Mouse (Mus musculus) kidney, adult 11 months (tissue): ENCODE data around the gene Lysmd3.
"Not testable (repeated sequence)": the region's sequence is repeated elsewhere in the genome, so short reads cannot be mapped to it uniquely, and the experiment has no call there.

Experiments
- DNase-seq: peaks from one replicate; pipeline ENCODE4 v3.0.0; 2022

The Lysmd3 gene

DNA sequence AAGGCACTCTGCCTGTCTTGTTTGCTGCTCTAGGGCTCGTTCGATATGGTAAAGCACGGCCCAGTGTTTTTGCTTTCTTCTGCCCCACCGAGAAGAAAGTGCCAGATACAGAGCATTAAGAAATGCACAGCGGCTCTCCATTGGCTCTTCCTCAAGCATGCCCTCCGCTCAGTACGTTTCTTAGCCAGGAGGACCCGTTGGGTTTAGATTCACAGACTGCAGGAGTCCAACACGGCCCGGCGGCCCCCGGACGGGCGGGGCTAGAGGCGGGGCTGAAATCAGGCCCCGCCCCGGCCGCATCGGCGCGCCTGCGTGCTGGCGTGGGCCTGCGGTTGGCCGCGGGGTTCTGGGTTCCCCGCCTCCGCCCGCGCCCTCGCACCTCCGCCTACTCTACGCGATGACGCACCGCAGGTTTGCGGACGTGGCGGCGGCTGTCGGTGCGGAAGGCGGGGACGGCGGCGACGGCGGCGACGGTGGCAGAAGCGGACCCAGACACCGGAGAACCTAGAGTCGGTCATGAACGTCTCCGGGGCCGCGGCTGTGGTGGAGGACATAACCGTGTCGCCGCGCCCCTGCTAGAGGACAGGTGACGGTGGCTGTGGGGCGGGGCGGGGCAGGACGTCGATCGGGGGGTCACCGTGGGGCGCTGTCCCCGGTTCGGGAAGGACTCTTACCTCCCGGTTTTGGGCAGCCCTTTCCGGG, at the start of gene Lysmd3:
Gene Lysmd3, plus strand, starts transcription at position 313 of the 702 bp plus-strand sequence.
- peak; percentile 91 for DNase-seq

DNA sequence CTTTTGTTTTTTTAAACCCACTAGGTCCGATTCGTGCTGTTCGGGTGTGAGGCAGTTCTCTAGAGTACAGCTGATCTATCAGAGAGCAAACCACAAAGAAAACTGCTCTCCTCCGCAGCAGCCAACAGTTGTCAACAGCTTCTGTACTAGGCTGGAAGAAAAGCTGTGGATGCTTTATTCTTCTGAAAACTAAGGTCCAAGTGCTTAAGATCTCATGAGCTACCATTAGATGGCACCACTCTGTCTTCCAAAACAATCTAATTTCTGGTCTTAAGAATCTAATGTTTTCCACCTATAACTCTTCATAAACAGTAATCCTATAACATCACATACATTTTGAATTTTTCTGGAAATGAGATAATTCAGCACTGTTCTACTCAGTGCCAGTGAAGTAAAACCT, 47.1 kb upstream of the Lysmd3 start:
- DNase-seq: no peak

DNA sequence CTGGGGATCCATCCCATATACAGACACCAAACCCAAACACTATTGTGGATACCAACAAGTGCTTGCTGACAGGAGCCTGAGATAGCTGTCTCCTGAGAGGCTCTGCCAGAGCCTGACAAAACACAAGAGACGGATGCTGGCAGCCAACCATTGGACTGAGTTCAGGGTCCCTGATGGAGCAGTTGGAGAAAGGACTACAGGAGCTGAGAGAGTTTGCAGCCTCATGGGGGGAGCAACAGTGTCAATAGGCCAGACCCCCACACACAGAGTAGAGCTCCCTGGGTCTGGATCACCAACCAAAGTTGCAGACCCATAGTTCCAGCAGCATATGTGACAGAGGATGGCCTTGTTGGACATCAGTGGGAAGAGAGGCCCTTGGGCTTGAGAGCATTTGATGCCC, 29.6 kb upstream of the Lysmd3 start:
- not testable (repeated sequence) for DNase-seq

DNA sequence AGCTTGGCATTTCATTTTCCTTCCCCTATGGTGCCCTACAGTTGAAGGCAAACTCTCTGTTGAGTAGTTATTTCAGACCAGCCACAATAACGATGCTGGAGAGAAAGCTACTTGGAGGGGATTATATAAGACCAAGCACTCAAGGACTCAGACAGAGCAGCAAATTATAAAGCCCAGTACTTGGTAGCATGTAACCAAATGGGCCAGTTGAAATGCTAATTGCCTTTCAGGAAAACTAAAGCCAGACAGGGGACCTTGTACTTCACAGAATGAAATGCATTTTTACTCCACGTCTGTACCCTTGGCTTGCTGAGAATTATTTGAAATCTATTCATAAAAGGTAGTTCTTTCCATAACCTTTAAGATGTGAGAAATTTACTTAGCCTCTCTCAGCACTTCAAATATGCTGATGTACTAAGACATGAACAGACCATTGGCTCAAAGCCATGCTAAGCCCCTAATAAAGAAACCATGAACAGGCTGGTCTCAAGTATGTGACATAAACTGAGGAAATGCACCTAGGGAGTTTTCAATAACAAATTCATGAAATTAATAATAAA, 28.8 kb upstream of the Lysmd3 start:
- no peak for DNase-seq

DNA sequence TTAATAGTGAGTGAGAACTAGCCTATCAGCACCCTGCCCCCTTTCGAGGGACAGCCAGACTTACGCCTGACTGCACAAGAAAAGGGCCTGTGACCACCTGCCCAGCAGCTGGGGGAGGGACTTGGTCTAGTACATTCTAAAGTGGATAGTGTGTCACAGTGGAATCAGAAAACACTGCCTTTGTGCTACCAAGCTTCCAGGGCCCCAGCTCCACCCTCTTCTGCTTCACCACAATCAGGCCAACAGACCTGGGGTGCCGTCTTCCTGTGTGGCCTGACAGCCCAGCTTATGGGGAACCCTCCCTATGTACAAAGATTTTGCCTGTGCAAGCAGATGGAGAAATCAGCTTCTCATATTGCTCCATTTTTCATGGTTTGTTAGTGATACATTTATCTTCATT, 28.1 kb upstream of the Lysmd3 start:
- DNase-seq: no peak

DNA sequence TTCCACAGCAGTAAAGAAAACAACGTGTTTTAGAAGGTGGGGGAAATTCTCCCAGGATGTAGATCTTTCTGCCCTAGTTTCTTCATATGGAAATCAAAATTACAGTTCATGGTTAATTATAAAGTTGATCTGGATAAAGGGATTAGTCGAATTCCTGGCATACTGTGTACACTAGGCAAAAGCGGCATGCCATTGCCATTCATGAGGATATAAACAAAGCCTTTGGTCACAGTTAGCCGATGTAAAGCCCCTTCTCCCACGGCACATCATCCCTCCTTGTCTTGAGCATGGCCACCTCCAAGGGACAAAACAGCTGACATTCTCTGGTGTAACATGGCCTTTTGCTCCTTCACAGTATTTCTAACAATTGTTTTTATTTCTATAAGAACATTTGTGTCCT, 26.9 kb upstream of the Lysmd3 start:
- DNase-seq: no peak

DNA sequence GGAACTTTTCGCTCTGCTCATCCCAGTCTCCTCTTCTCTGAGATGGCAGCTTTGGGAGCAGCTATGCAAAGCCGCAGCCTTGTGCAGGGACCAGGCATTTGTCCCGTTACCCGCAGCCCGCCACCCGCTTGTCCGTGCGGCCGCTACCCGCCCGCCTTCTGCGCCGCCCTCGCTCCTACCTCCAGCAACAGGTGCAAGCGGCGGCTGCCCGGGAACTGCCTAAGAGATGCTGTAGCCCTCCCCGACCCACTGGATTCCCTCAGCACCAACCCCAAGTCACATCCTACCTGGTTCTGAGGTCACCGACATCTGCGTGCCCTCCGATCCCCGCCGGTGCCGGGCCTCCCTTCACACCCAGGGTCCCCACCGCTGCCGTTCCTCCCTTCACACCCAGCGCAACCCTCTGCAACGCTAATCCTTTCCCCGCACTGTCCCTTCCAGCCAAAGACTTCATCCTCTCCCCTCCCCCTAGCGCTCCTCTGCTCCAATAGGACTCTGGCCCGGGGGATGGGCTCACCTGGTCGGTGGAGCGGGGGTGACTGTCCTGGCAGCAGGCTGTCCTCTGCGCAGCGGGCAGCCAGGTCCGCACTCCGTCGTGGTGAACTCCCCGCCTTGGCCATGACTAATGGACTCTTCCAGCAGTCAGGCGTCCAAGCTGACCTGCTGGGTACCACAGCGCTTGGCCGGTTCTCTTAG, 24.6 kb upstream of the Lysmd3 start, which contains the start of gene Adgrv1:
Gene Adgrv1, minus strand, starts transcription at position 435 of the 696 bp plus-strand sequence.
- peak; percentile 83 for DNase-seq

DNA sequence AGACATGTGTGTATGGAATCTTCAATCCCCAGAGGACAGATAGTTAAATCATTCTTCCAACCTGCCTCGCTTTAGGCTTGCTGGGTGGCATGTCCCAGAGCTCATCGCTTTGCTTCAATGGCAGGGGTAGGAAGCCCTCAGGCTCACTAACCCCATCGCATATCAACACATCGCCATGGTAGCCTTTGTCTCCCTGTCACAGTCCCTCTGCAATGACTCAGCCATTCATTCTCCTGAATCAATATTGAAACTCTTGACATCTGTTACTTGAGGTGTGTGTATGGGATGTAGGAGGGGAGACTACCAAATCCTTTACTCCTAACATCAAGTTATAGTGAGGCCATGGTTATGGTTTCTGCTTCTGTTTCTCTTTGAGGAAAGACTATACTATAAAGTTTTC, 17.8 kb upstream of the Lysmd3 start:
- no peak for DNase-seq

DNA sequence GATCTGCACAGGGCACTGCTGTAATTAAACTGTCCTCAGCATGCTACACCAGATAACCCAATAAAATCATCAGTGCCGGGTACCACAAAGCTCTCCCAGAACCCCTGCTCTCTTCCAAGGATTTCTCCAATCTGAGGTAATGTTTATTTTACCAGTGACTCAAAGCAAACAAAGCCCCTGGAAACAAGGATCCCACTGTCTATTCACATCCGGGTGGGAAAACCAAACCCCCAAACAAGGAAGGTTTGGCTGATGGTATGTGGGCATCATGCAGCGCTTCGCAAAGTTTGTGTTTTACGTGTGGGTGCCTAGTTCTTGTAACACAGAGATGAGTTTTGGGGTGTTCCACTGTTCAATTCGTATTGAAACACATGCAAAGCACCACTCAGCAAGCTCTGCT, 16.6 kb upstream of the Lysmd3 start:
- no peak for DNase-seq

DNA sequence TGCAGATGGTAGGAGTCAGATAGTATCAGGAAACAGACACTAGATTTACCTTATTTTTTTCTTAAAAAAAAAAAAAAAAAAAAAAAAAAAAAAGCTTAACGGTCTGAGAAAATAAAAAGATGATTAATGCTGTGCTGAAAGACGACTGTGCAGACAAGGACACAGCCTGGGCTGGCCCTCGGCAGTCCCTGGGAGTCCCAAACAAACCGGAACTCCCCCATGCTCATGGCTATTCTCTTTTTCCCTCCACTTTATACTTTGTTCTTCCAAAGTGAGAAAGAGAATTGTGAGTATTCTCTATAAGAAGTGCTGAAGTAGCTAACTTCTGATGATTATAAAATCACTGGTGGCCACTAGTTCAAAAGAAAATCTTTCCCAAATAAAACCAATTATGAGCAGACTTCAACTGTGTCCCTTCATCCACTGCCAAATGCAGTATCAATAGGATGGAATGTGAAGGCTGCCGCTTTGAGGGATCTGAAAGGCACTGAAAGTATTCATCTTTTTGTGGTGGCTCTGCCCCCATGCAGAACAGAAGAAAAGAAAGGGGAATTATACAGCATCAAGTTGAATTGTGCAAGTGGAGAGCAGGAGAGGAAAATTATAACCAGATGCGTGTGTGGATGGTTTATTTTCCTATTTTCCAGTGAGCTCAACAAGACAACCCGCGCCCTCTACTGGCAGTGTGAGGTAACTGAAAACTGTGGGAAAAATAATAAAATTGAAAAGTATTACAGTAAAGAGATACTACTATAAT, 16.0 kb upstream of the Lysmd3 start:
- DNase-seq: no peak

DNA sequence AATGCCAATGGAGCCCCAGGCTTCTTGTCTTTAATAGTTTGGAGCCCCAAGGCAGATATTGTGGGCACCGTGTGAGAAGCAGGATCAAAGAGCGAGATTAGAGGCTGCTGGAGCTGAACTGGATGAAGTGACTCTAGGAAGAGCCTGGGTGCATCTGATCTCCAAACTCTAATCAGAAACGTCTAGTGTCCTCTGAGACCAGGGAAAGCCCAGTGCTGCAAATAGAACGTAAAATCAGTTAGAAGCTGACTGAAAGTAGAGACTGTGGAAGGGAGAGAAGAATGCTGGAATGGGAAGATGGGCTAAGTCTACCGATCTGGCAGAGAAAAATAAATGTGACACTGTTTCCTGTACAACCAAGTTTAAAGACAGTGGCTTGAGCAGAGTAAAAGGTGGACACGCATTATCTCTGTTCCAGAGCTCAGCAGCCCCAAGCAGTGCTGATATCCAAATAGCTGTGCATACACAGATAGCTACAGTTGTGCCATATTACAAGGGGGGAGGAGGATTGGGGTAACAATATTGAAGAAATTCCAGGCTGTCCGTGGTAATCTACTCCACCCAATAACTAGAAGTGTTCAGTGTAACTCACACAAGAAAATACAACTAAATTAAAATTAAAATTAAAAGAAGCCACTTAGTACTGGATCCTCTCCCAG, 14.8 kb upstream of the Lysmd3 start:
- DNase-seq: no peak

DNA sequence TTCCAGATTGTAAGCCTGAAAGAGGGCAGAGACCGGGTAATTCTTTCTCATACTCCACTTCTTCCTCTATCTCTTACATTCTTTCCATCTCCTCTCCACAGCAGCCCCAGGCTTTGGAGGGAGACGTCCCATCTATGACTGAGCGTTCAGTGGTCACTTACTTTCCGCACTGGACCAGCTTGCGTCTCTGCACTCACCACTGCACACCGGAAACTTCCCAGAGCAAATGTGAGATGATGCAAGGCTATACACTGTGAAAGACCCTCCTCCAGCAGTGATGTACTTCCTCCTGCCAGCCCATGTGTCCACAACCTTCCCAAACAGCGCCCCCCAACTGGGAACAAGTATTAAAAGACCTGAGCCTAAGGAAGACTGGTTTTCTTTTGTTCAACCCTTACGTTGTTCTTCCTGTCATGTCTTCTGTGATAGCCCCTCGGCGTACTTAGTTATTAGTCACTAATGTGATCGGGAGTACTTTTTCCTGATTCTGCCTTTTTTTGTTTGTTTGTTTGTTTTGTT, 13.4 kb upstream of the Lysmd3 start:
- no peak for DNase-seq

DNA sequence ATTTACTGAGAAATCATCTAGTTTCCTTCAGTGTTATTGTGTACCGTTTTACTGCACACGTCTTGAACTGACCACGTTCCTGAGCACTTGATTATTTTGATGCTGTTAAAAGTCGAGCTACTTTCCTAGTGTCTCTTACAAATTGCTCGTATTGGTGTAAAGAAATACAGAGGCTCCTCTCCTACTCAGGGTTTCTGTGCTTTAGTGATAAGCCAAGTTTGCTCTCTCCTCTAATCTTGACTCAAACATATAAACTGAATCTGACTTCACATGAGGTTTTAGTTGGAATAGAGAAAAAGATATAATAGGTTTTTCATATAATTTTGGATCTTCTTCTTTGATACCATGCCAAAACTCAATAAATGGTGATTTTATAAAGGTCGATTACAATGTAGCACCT, 11.1 kb upstream of the Lysmd3 start:
- no peak for DNase-seq

DNA sequence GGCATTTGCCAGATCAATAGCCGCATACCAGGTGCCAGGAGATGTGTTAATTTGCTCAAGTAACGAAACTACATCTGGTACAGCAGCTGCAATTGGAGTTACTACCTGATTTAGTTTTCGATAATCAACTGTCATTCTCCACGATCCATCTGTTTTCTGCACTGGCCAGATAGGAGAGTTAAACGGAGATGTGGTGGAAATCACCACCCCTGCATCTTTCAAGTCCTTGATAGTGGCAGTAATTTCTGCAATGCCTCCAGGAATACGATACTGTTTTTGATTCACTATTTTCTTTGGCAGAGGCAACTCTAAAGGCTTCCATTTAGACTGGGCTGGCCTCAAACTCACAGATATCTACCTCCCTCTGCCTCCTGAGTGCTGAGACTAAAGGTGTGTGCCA, 7.1 kb upstream of the Lysmd3 start:
- DNase-seq: not testable (repeated sequence)

DNA sequence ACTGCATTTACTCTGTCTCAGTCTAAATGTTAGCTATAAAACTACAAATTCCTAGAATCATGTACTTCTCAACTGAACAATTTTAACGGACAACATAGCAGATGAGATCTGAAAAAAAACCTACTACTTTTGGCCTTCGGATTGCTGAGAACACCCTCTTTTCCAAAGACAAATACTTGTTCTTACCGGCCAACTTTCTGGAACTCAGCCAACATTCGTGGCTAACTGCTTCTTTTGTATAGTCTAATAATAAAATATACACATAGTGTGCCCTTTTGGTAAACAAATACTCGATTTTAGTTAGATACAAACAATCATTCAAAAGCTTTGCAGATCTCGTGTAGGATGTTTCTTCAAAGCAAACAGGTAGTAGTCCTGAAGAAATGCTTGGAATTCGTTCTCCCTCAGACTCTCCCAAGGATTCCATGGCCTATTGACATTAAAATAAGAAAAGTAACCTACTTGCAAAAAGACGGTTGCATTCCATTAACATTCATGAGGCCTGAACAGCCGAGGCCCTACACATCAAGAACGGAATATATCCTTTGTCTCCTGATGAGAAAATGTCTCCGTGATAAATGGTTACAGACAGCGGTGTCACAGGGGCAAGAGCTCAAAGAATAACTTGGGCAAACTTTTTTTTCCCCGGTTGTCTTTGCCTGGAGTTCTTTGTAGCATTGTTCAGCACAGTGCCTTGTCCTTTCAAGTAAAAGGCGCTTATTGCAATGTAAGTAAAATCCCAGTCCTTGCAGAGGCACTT, 1.2 kb upstream of the Lysmd3 start:
- DNase-seq: no peak

DNA sequence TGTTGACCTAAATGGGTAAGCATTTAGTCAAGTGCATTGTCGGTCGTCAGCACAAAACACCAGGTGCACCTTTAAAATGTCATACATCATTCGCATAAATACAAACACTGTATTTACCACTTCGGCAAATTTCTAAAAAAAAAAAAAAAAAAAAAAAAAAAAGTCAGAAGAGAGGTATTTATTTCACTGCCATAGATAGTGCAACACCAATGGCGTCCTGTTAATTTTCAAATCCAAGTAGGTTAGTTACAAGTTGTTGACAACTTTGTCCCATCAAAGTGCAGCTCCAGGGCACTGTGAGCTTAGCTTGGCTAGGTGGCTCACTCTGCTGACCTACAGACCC, 484 bp upstream of the Lysmd3 start:
- DNase-seq: no peak

DNA sequence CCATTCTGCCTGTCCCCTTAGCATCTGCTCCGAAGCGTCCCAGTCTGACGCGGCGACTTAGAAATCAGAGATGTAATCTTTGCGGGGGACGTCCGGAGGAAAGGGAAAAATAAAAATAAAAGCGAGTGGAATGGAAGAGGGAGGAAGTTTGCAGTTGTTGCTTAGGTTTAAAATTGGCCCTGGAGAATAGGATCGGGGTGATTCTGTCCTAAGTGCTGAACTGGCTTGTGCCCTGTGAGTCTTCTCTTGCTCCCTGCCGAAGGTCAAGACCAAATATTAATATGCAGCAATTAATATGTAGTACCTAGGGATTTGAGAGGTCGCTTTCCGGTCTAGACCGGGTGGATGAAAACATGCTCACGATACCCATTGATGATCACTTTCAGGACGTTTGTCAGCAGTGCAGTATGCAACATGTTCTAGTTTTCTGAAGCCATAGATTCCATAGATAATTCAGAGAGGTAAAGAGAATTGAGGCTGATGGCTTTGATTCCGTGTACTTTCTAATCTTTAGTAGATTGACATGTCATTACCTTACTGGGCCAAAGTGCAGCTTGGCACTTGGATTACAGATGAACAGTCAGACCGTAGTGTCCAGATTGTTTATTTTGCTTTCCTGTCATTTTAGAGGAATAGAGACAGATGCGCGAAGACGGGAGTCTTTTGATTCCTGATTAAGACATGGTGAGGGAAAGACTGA, 740 bp downstream of the Lysmd3 start:
- DNase-seq: no peak

DNA sequence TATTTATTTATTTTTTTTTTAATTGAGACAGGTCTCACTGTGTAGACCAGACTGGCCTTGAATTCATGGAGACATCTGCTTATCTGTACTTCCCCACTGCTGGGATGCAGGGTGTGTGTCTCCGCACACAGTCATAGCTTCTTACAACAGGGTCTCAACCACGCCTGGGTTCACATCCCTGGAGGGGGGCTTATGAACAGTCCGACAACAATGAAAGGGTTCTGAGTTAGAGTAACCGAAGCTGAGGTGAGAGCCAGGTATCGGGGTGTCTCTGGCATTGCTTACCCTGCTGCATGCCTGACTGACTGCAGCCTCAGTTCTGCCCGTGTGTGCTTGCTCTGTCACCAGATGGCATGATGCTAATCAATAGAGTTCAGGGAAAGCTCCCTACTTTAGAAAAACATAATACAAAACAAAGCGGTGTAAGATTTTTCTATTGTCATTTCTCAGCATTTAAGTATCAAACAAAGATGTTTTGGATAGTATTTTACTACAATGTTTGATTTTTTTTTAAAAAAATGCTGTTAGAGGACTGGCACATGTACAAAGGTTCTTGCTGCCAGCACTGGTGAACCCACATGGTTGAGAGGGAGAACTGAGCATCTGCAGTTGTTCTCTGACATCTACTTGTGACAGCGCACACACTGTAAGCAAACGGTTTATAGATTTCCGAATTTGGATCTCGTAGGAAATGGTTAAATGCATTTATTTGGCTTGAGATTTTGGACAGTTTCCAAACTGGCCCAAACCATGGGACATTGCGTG, 6.3 kb downstream of the Lysmd3 start:
- DNase-seq: no peak

DNA sequence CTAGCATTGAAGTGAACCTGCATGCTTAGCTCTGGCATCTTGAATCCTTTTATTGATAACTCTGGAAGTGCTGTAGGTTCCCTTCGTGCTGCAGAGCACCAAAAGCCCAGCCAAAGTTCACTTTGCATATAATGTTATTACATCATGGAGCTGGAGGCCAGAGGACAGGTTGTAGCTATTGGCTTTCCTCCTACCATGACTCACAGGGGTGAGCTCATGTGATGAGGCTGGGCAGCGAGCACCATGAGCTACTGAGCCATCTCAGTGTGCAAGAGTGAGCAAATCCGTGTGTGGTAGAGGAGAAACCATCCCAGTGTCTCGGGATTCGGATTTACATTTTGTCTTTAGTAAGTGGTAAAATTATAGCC, 6.9 kb downstream of the Lysmd3 start:
- no peak for DNase-seq

DNA sequence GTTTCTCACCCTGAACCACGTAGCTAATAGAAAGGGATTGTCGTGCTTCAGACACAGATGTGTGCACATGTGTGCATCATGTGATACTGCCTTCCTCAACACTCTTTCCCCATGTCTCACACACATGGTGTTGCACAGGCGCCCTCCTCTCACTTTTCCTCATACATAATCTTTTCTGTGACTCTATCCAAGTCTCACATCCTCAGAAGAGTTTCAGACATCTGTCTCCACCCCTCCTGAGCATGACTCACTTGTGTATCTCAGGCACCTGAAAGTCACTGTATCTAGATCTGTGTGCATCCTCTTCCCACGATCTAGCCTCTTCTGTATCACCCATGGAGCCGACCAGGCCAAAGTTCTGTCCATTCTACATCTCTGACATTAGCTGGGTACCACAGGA, 10.2 kb downstream of the Lysmd3 start:
- no peak for DNase-seq

DNA sequence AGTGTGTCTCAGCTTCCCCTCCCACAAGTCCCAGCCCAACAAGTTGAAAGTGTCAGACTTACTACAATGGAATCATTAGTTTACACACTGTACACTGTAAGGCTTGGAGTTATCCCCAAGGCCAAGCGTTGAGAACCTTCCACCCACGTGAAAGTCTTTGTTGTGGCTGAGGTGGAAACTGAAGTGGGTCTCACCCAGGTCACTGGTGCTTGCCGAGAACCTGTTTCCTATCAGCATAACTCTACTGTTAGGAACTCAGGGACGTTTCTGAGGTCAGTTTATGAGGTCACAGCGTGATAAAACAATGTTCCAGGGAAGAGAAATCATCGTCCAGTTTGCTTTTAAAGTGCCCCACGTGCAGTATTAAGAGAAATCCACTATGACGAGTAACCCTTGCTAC, 17.9 kb downstream of the Lysmd3 start:
- no peak for DNase-seq
